In genomic region chr6:121337770-121338518, GRCm38 (mm10) we compare ENCODE assay signal across 9 mouse cellular contexts. TPM values are rescaled to one million over a fixed set of nuclear protein-coding genes. Genes with fewer than 3 reads are reported as not detected.
DNase-seq lines count a peak whose midpoint lies in the region; ATAC-seq and TF ChIP-seq lines count a peak whose summit lies in the region.
"Had no signal": no experiment of that assay in that cellular context is flagged by ENCODE, and none has a peak within 500 bp of the region (broad histone marks: within the 10 kb centered on the region; RNA-seq: fewer than 3 reads in every experiment).

No protein-coding gene starts in this region.

- peak; percentile 74 for ATAC-seq in forebrain, embryonic 12.5 days (ENCODE audit: low FRiP score)
- ATAC-seq in heart, postnatal 0 days (ENCODE audit: insufficient read depth, low read depth) = peak; percentile 63; the same call in 1 of the 2 replicates
- peak; percentile 49 for ATAC-seq in liver, embryonic 13.5 days (ENCODE audit: low read depth)
- ATAC-seq in neural tube, embryonic 11.5 days (ENCODE audit: insufficient read depth, low FRiP score, low TSS enrichment) = peak; percentile 81
- ATAC-seq in stomach, embryonic 15.5 days (ENCODE audit: insufficient read depth, low FRiP score, low read depth) = peak; percentile 41; the same call in 1 of the 2 replicates

- no peaks in the 10 kb centered on the region for H3K9me3 ChIP-seq in ES-Bruce4 (replicated peaks; ENCODE audit: control insufficient read depth, insufficient read depth, low read length, poor library complexity, severe bottlenecking)
- no peaks in the 10 kb centered on the region for H3K9me3 ChIP-seq in forebrain, embryonic 12.5 days
- no peaks in the 10 kb centered on the region for H3K9me3 ChIP-seq in heart, postnatal 0 days (replicated peaks; ENCODE audit: control insufficient read depth, low read length)
- H3K9me3 ChIP-seq in liver, embryonic 13.5 days (replicated peaks) = no peaks in the 10 kb centered on the region
- no peaks in the 10 kb centered on the region for H3K9me3 ChIP-seq in neural tube, embryonic 11.5 days (ENCODE audit: control insufficient read depth, low read length)
- no peaks in the 10 kb centered on the region for H3K9me3 ChIP-seq in stomach, embryonic 15.5 days

- DNase-seq in c-Kit-positive CD71-negative TER-119-negative erythroid progenitor cells, embryonic 14.5 days (ENCODE audit: low read depth) = peak; percentile 87
- peak; percentile 73 for DNase-seq in heart, postnatal 0 days (ENCODE audit: low spot score)
- peak; percentile 85 to 89 for DNase-seq in kidney, postnatal 25 days
- peak; percentile 62 for DNase-seq in liver, embryonic 13.5 days
- DNase-seq in neural tube, embryonic 11.5 days (ENCODE audit: low spot score) = peak; percentile 88

- WGBS in forebrain, embryonic 12.5 days = 28% methylated on average over 3 of the region's 3 CpGs
- WGBS in heart, postnatal 0 days = 23% methylated on average over 3 of the region's 3 CpGs
- WGBS in liver, embryonic 13.5 days (ENCODE audit: insufficient replicate concordance) = 30% methylated on average over 3 of the region's 3 CpGs
- WGBS in neural tube, embryonic 11.5 days = 32% methylated on average over 3 of the region's 3 CpGs
- 31% methylated on average over 3 of the region's 3 CpGs for WGBS in stomach, embryonic 15.5 days

- peak; percentile 82 for TF ChIP-seq CTCF in ES-Bruce4 (IDR thresholded peaks at IDR 0.05; ENCODE audit: low read depth, low read length)
- TF ChIP-seq CTCF in heart, postnatal 0 days (IDR thresholded peaks at IDR 0.05; ENCODE audit: low read depth) = peak; percentile 95

- TF ChIP-seq POLR2A in ES-Bruce4 (IDR thresholded peaks at IDR 0.05; ENCODE audit: insufficient read depth, low read length) = no peak

- H3K27ac ChIP-seq in ES-Bruce4 (ENCODE audit: insufficient read depth, low read length) = no peak overlapping the region
- no peak overlapping the region for H3K27ac ChIP-seq in forebrain, embryonic 12.5 days
- no peak overlapping the region for H3K27ac ChIP-seq in heart, postnatal 0 days (ENCODE audit: low read depth)
- H3K27ac ChIP-seq in liver, embryonic 13.5 days = no peak overlapping the region
- H3K27ac ChIP-seq in neural tube, embryonic 11.5 days (ENCODE audit: low read depth, low read length) = no peak overlapping the region
- no peak overlapping the region for H3K27ac ChIP-seq in stomach, embryonic 15.5 days

- H3K4me3 ChIP-seq in ES-Bruce4 (ENCODE audit: low read depth, low read length) = no peak overlapping the region
- H3K4me3 ChIP-seq in forebrain, embryonic 12.5 days (replicated peaks) = no peak overlapping the region
- no peak overlapping the region for H3K4me3 ChIP-seq in heart, postnatal 0 days (ENCODE audit: low read depth, low read length)
- no peak overlapping the region for H3K4me3 ChIP-seq in liver, embryonic 13.5 days (replicated peaks)
- H3K4me3 ChIP-seq in neural tube, embryonic 11.5 days (ENCODE audit: low read depth, low read length) = no peak overlapping the region
- H3K4me3 ChIP-seq in stomach, embryonic 15.5 days (replicated peaks) = no peak overlapping the region

- no peaks in the 10 kb centered on the region for H3K4me1 ChIP-seq in ES-Bruce4 (ENCODE audit: control insufficient read depth, insufficient read depth, low read length)
- H3K4me1 ChIP-seq in forebrain, embryonic 12.5 days = no peaks in the 10 kb centered on the region; the same call in 1 of the 2 replicates
- no peaks in the 10 kb centered on the region for H3K4me1 ChIP-seq in heart, postnatal 0 days (ENCODE audit: control insufficient read depth, insufficient read depth)
- peaks cover 27% of the 10 kb centered on the region for H3K4me1 ChIP-seq in liver, embryonic 13.5 days (replicated peaks)
- no peaks in the 10 kb centered on the region for H3K4me1 ChIP-seq in neural tube, embryonic 11.5 days (ENCODE audit: control insufficient read depth, insufficient read depth, low read length)
- no peaks in the 10 kb centered on the region for H3K4me1 ChIP-seq in stomach, embryonic 15.5 days

- no peaks in the 10 kb centered on the region for H3K36me3 ChIP-seq in ES-Bruce4 (ENCODE audit: control insufficient read depth, insufficient read depth, low read length, poor library complexity, severe bottlenecking)
- H3K36me3 ChIP-seq in forebrain, embryonic 12.5 days (replicated peaks) = no peaks in the 10 kb centered on the region
- no peaks in the 10 kb centered on the region for H3K36me3 ChIP-seq in heart, postnatal 0 days (replicated peaks; ENCODE audit: control insufficient read depth, insufficient read depth, low read length)
- H3K36me3 ChIP-seq in liver, embryonic 13.5 days = 0 out of 2 replicates have a peak, but pooled peaks cover 2% of the 10 kb centered on the region
- H3K36me3 ChIP-seq in neural tube, embryonic 11.5 days (ENCODE audit: control insufficient read depth, insufficient read depth, low read length) = no peaks in the 10 kb centered on the region
- no peaks in the 10 kb centered on the region for H3K36me3 ChIP-seq in stomach, embryonic 15.5 days

- H3K9ac ChIP-seq in ES-Bruce4 (ENCODE audit: low read depth, poor library complexity, severe bottlenecking) = no peak overlapping the region
- no peak overlapping the region for H3K9ac ChIP-seq in forebrain, embryonic 12.5 days
- no peak overlapping the region for H3K9ac ChIP-seq in heart, postnatal 0 days (replicated peaks; ENCODE audit: low read depth, low read length)
- no peak overlapping the region for H3K9ac ChIP-seq in liver, embryonic 13.5 days
- no peak overlapping the region for H3K9ac ChIP-seq in neural tube, embryonic 11.5 days (ENCODE audit: low read length)
- H3K9ac ChIP-seq in stomach, embryonic 15.5 days = no peak overlapping the region

- H3K4me2 ChIP-seq in forebrain, embryonic 12.5 days = no peak overlapping the region
- no peak overlapping the region for H3K4me2 ChIP-seq in heart, postnatal 0 days (ENCODE audit: low read depth, low read length)
- H3K4me2 ChIP-seq in liver, embryonic 13.5 days = peak overlapping the region; percentile 58; the same call in 1 of the 2 replicates
- no peak overlapping the region for H3K4me2 ChIP-seq in neural tube, embryonic 11.5 days (ENCODE audit: low read depth)
- H3K4me2 ChIP-seq in stomach, embryonic 15.5 days = no peak overlapping the region

- no peaks in the 10 kb centered on the region for H3K27me3 ChIP-seq in ES-Bruce4 (ENCODE audit: control insufficient read depth, insufficient read depth, low read length, poor library complexity, severe bottlenecking)
- peaks cover 8% of the 10 kb centered on the region for H3K27me3 ChIP-seq in forebrain, embryonic 12.5 days
- H3K27me3 ChIP-seq in heart, postnatal 0 days (ENCODE audit: control insufficient read depth, insufficient read depth, low read length) = 0 out of 2 replicates have a peak, but pooled peaks cover 10% of the 10 kb centered on the region
- H3K27me3 ChIP-seq in liver, embryonic 13.5 days = 0 out of 2 replicates have a peak, but pooled peaks cover 8% of the 10 kb centered on the region
- no peaks in the 10 kb centered on the region for H3K27me3 ChIP-seq in neural tube, embryonic 11.5 days (ENCODE audit: control insufficient read depth, insufficient read depth, low read length)
- no peaks in the 10 kb centered on the region for H3K27me3 ChIP-seq in stomach, embryonic 15.5 days (replicated peaks)

- no peak for TF ChIP-seq EP300 in ES-Bruce4 (IDR thresholded peaks at IDR 0.05; ENCODE audit: insufficient read depth, low read depth, low read length)
- TF ChIP-seq EP300 in heart, postnatal 0 days (IDR thresholded peaks at IDR 0.05; ENCODE audit: low read depth) = no peak

RNA-seq across cellular contexts. Expression of gene Slc6a12, which starts 4.9 kb away (rescaled TPM):
- polyA plus RNA-seq in ES-Bruce4 (2011; ENCODE audit: insufficient read depth, insufficient read length, low read depth, missing spikeins) = 1.2 and 3.3 TPM in 2 replicates
- 0.08 TPM in 1 of 2 replicates, not detected in the other for polyA plus RNA-seq in forebrain, embryonic 12.5 days (2016; fragmentation: Nextera tagmentation; extraction: Ambion mirVana)
- total RNA-seq in heart, postnatal 0 days (2014; rRNA removed; ENCODE audit: low replicate concordance) = not detected in 2 replicates
- polyA plus RNA-seq in heart, postnatal 0 days (2015; fragmentation: Nextera tagmentation; extraction: Ambion mirVana) = 0.22 TPM in 1 of 2 replicates, not detected in the other
- polyA plus RNA-seq in liver, embryonic 13.5 days (2015; fragmentation: Nextera tagmentation; extraction: Ambion mirVana) = 1.1 and 1.4 TPM in 2 replicates
- not detected in 2 replicates for polyA plus RNA-seq in neural tube, embryonic 11.5 days (2014; fragmentation: Nextera tagmentation; extraction: Ambion mirVana)
- polyA plus RNA-seq in stomach, embryonic 15.5 days (2015; fragmentation: Nextera tagmentation; extraction: Ambion mirVana) = 0.12 and 0.18 TPM in 2 replicates
- polyA plus RNA-seq: heart, embryonic 14.5 days had no signal

RNA-seq across cellular contexts. Expression of gene Slc6a13, which starts 37.9 kb away (rescaled TPM):
- 0.54 TPM in 1 of 2 replicates, not detected in the other for polyA plus RNA-seq in ES-Bruce4 (2011; ENCODE audit: insufficient read depth, insufficient read length, low read depth, missing spikeins)
- polyA plus RNA-seq in forebrain, embryonic 12.5 days (2016; fragmentation: Nextera tagmentation; extraction: Ambion mirVana) = 1.6 and 2.1 TPM in 2 replicates
- 3.8 and 7.3 TPM in 2 replicates for total RNA-seq in heart, postnatal 0 days (2014; rRNA removed; ENCODE audit: low replicate concordance)
- polyA plus RNA-seq in heart, postnatal 0 days (2015; fragmentation: Nextera tagmentation; extraction: Ambion mirVana) = 7.8 TPM in 2 replicates
- polyA plus RNA-seq in liver, embryonic 13.5 days (2015; fragmentation: Nextera tagmentation; extraction: Ambion mirVana) = 18.6 and 21.2 TPM in 2 replicates
- 2.9 and 3.3 TPM in 2 replicates for polyA plus RNA-seq in neural tube, embryonic 11.5 days (2014; fragmentation: Nextera tagmentation; extraction: Ambion mirVana)
- polyA plus RNA-seq in stomach, embryonic 15.5 days (2015; fragmentation: Nextera tagmentation; extraction: Ambion mirVana) = 2.3 and 3.2 TPM in 2 replicates
